Mouse (Mus musculus): ENCODE results near the gene Entpd1. TPM values are rescaled to one million over a fixed set of nuclear protein-coding genes. Genes with fewer than 3 reads are reported as not detected.
A peak's percentile ranks its signal among the peaks of the same experiment; 100 is the strongest.

The Entpd1 gene
- polyA plus RNA-seq, 1 experiment from 2014 or later: 18.6 TPM

- H3K27ac ChIP-seq (ENCODE audit: low read length): peak overlapping the region; percentile 40; the same call in 1 of the 2 replicates
- H3K9ac ChIP-seq (ENCODE audit: low read length): no peak overlapping the region
- no peak overlapping the region for H3K4me3 ChIP-seq (ENCODE audit: low read length)
- H3K4me1 ChIP-seq (replicated peaks; ENCODE audit: control insufficient read depth, insufficient read depth, low read length): peaks cover 16% of the 10 kb centered on the region
- ATAC-seq (ENCODE audit: low read depth): no peak
- H3K36me3 ChIP-seq (ENCODE audit: control insufficient read depth, insufficient read depth, low read length): no peaks in the 10 kb centered on the region
- H3K4me2 ChIP-seq (ENCODE audit: low read depth, low read length): no peak overlapping the region
- WGBS: 32% methylated on average over 5 of the region's 5 CpGs
- no peaks in the 10 kb centered on the region for H3K27me3 ChIP-seq (ENCODE audit: control insufficient read depth, insufficient read depth, low read depth, low read length)
- H3K9me3 ChIP-seq (ENCODE audit: control insufficient read depth, low read length): no peaks in the 10 kb centered on the region
These were observed 37.9 kb downstream of the Entpd1 start for GRCm38 (mm10) chr19:40650090-40650489.

DNA sequence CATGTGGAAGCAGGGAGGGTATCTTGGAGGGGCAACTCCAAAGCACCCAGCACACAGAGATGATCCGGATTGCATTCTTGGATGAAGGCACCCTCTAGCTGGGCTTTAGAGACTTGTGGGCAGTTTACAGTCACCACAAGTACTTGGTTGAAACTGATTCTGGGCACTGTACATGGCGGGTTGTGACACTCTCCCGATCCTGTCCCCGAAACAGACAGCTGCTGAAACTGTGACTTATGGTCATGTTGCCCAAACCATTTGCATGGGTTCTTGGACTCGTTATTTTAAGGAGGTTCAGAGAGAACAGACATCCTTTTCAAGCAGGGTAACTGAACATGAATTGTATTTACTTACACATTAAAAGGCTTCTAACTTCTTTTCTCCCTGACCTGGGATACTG lies 44.0 kb downstream of the Entpd1 start:
- H3K27me3 ChIP-seq (ENCODE audit: control insufficient read depth, insufficient read depth, low read depth, low read length): no peaks in the 10 kb centered on the region
- no peak overlapping the region for H3K4me2 ChIP-seq (ENCODE audit: low read depth, low read length)
- no peak overlapping the region for H3K9ac ChIP-seq (ENCODE audit: low read length)
- H3K27ac ChIP-seq (ENCODE audit: low read length): no peak overlapping the region
- H3K9me3 ChIP-seq (ENCODE audit: control insufficient read depth, low read length): no peaks in the 10 kb centered on the region
- ATAC-seq (ENCODE audit: low read depth): no peak
- no peaks in the 10 kb centered on the region for H3K36me3 ChIP-seq (ENCODE audit: control insufficient read depth, insufficient read depth, low read length)
- 86% methylated on average over 5 of the region's 5 CpGs for whole genome bisulfite sequencing
- H3K4me1 ChIP-seq (replicated peaks; ENCODE audit: control insufficient read depth, insufficient read depth, low read length): peaks cover 20% of the 10 kb centered on the region
- no peak overlapping the region for H3K4me3 ChIP-seq (ENCODE audit: low read length)

- Histone ChIP-seq H3K27me3 (ENCODE audit: control insufficient read depth, insufficient read depth, low read depth, low read length) (no peaks in the 10 kb centered on the region), H3K4me2 (ENCODE audit: low read depth, low read length) (peak overlapping the region; percentile 64; the same call in 1 of the 2 replicates), H3K4me3 (ENCODE audit: low read length) (no peak overlapping the region), H3K9ac (ENCODE audit: low read length) (no peak overlapping the region), H3K27ac (ENCODE audit: low read length) (no peak overlapping the region), H3K9me3 (ENCODE audit: control insufficient read depth, low read length) (no peaks in the 10 kb centered on the region), H3K4me1 (replicated peaks; ENCODE audit: control insufficient read depth, insufficient read depth, low read length) (peaks cover 27% of the 10 kb centered on the region), H3K36me3 (ENCODE audit: control insufficient read depth, insufficient read depth, low read length) (no peaks in the 10 kb centered on the region)
- ATAC-seq (ENCODE audit: low read depth): no peak
- WGBS: 38% methylated on average over 6 of the region's 6 CpGs
These were observed 46.1 kb downstream of the Entpd1 start for GRCm38 (mm10) chr19:40658281-40658680.

- peak overlapping the region; percentile 9; the same call in 1 of the 2 replicates for H3K4me3 ChIP-seq (ENCODE audit: low read length)
- no peak; the same call in 1 of the 2 replicates for ATAC-seq (ENCODE audit: low read depth)
- peak overlapping the region; percentile 64 for H3K4me2 ChIP-seq (ENCODE audit: low read depth, low read length)
- no peak overlapping the region for H3K27ac ChIP-seq (ENCODE audit: low read length)
- H3K4me1 ChIP-seq (replicated peaks; ENCODE audit: control insufficient read depth, insufficient read depth, low read length): peaks cover 32% of the 10 kb centered on the region
- no peaks in the 10 kb centered on the region for H3K9me3 ChIP-seq (ENCODE audit: control insufficient read depth, low read length)
- H3K9ac ChIP-seq (ENCODE audit: low read length): no peak overlapping the region
- H3K27me3 ChIP-seq (ENCODE audit: control insufficient read depth, insufficient read depth, low read depth, low read length): no peaks in the 10 kb centered on the region
- 35% methylated on average over 5 of the region's 5 CpGs for WGBS
- no peaks in the 10 kb centered on the region for H3K36me3 ChIP-seq (ENCODE audit: control insufficient read depth, insufficient read depth, low read length)
These were observed 46.8 kb downstream of the Entpd1 start for GRCm38 (mm10) chr19:40658935-40659334.

GRCm38 (mm10) chr19:40659651-40660478 lies 47.7 kb downstream of the Entpd1 start:
- H3K27me3 ChIP-seq (ENCODE audit: control insufficient read depth, insufficient read depth, low read depth, low read length): no peaks in the 10 kb centered on the region
- 3% methylated on average over 16 of the region's 16 CpGs for WGBS
- no peaks in the 10 kb centered on the region for H3K36me3 ChIP-seq (ENCODE audit: control insufficient read depth, insufficient read depth, low read length)
- ATAC-seq (ENCODE audit: low read depth): peak; percentile 52; the same call in 1 of the 2 replicates
- H3K4me1 ChIP-seq (replicated peaks; ENCODE audit: control insufficient read depth, insufficient read depth, low read length): peaks cover 32% of the 10 kb centered on the region
- H3K9me3 ChIP-seq (ENCODE audit: control insufficient read depth, low read length): no peaks in the 10 kb centered on the region
- H3K9ac ChIP-seq (ENCODE audit: low read length): peak overlapping the region; percentile 53
- peak overlapping the region; percentile 45 for H3K4me3 ChIP-seq (ENCODE audit: low read length)
- H3K4me2 ChIP-seq (ENCODE audit: low read depth, low read length): peak overlapping the region; percentile 64
- H3K27ac ChIP-seq (ENCODE audit: low read length): peak overlapping the region; percentile 50

DNA sequence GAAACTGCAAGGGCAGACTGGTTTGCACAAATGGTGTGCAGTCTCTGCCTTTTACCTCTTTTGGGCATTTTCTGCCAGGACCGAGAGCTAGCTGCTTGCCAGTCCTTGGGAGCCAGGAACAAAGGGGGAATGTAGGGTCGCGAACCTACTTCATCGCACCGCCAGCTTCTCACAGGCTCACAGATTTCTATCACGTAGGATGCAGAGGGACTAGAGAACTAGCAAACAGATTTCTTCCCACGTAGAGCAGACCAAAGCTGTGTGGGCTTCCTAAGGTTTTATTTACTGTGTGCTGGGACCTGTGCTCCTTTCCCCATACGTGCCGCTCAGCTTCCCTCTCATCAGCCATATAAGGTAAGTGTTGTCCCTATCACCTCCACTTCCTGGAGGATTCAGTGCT lies 48.3 kb downstream of the Entpd1 start:
- Histone ChIP-seq H3K4me1 (replicated peaks; ENCODE audit: control insufficient read depth, insufficient read depth, low read length) (peaks cover 32% of the 10 kb centered on the region), H3K9me3 (ENCODE audit: control insufficient read depth, low read length) (no peaks in the 10 kb centered on the region), H3K9ac (ENCODE audit: low read length) (peak overlapping the region; percentile 53), H3K4me2 (ENCODE audit: low read depth, low read length) (peak overlapping the region; percentile 64), H3K36me3 (ENCODE audit: control insufficient read depth, insufficient read depth, low read length) (no peaks in the 10 kb centered on the region), H3K27ac (ENCODE audit: low read length) (peak overlapping the region; percentile 50), H3K27me3 (ENCODE audit: control insufficient read depth, insufficient read depth, low read depth, low read length) (no peaks in the 10 kb centered on the region), H3K4me3 (ENCODE audit: low read length) (peak overlapping the region; percentile 45)
- ATAC-seq (ENCODE audit: low read depth): peak; percentile 19; the same call in 1 of the 2 replicates
- WGBS: 17% methylated on average over 9 of the region's 9 CpGs

GRCm38 (mm10) chr19:40661108-40661507 lies 48.9 kb downstream of the Entpd1 start:
- Histone ChIP-seq H3K4me3 (ENCODE audit: low read length) (peak overlapping the region; percentile 45), H3K9ac (ENCODE audit: low read length) (no peak overlapping the region), H3K9me3 (ENCODE audit: control insufficient read depth, low read length) (no peaks in the 10 kb centered on the region), H3K4me2 (ENCODE audit: low read depth, low read length) (peak overlapping the region; percentile 64), H3K36me3 (ENCODE audit: control insufficient read depth, insufficient read depth, low read length) (no peaks in the 10 kb centered on the region), H3K27me3 (ENCODE audit: control insufficient read depth, insufficient read depth, low read depth, low read length) (no peaks in the 10 kb centered on the region), H3K4me1 (replicated peaks; ENCODE audit: control insufficient read depth, insufficient read depth, low read length) (peaks cover 32% of the 10 kb centered on the region), H3K27ac (ENCODE audit: low read length) (no peak overlapping the region)
- 86% methylated on average over 2 of the region's 2 CpGs for WGBS
- ATAC-seq (ENCODE audit: low read depth): no peak

DNA sequence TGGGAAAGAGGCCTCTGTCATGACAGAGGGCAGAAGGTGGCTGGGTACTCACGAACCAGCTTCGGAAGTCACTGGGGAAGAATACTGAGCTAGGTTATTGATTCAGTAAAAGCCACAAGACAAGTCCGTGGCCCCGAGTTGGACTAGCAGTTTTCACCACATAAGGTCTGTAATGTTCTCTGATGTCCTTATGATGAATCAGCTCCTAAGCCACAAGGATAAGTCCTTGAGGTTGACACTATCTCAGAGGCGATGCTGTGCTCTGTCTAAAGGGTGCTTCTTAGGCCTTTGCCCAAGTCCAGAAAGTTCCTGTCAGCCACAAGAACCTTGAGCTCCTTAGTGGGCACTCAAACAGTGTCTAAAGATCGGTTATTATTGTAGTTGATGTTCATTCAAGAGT lies 49.7 kb downstream of the Entpd1 start:
- H3K9me3 ChIP-seq (ENCODE audit: control insufficient read depth, low read length): no peaks in the 10 kb centered on the region
- no peaks in the 10 kb centered on the region for H3K36me3 ChIP-seq (ENCODE audit: control insufficient read depth, insufficient read depth, low read length)
- H3K27me3 ChIP-seq (ENCODE audit: control insufficient read depth, insufficient read depth, low read depth, low read length): no peaks in the 10 kb centered on the region
- no peak overlapping the region for H3K4me3 ChIP-seq (ENCODE audit: low read length)
- peak overlapping the region; percentile 27; the same call in 1 of the 2 replicates for H3K27ac ChIP-seq (ENCODE audit: low read length)
- 72% methylated on average over 6 of the region's 6 CpGs for WGBS
- H3K4me1 ChIP-seq (replicated peaks; ENCODE audit: control insufficient read depth, insufficient read depth, low read length): peaks cover 32% of the 10 kb centered on the region
- no peak for ATAC-seq (ENCODE audit: low read depth)
- H3K4me2 ChIP-seq (ENCODE audit: low read depth, low read length): peak overlapping the region; percentile 64
- H3K9ac ChIP-seq (ENCODE audit: low read length): no peak overlapping the region

GRCm38 (mm10) chr19:40662727-40663126 lies 50.6 kb downstream of the Entpd1 start:
- Histone ChIP-seq H3K27ac (ENCODE audit: low read length) (peak overlapping the region; percentile 35; the same call in 1 of the 2 replicates), H3K4me2 (ENCODE audit: low read depth, low read length) (no peak overlapping the region), H3K9me3 (ENCODE audit: control insufficient read depth, low read length) (no peaks in the 10 kb centered on the region), H3K36me3 (ENCODE audit: control insufficient read depth, insufficient read depth, low read length) (no peaks in the 10 kb centered on the region), H3K27me3 (ENCODE audit: control insufficient read depth, insufficient read depth, low read depth, low read length) (no peaks in the 10 kb centered on the region), H3K9ac (ENCODE audit: low read length) (no peak overlapping the region), H3K4me3 (ENCODE audit: low read length) (no peak overlapping the region), H3K4me1 (replicated peaks; ENCODE audit: control insufficient read depth, insufficient read depth, low read length) (peaks cover 32% of the 10 kb centered on the region)
- ATAC-seq (ENCODE audit: low read depth): peak; percentile 55
- WGBS: 42% methylated on average over 2 of the region's 2 CpGs

All from lung, embryonic 16.5 days (tissue).